Mouse (Mus musculus) cerebellum, adult 2 months (tissue): ENCODE measurements at regions not wholly inside any gene's neighbourhood (a gene's known extent, or its start where the extent isn't known, plus 50 kb on each side); places are given as distances from the start of the nearest gene placed in this dataset.

Experiments
- CTCF ChIP-seq: fragments of 200-500 bp; IDR thresholded peaks from 2 replicates; pipeline ENCODE4 v1.5.1; 2011; ENCODE audit warnings: low read depth, mild to moderate bottlenecking, control low read depth, low read length, moderate library complexity, borderline replicate concordance; ENCODE audit not compliant: insufficient read depth
- POLR2A ChIP-seq: fragments of 200-500 bp; IDR thresholded peaks from 2 replicates; pipeline ENCODE4 v1.6.1; 2011; ENCODE audit warnings: low read length, control low read depth, borderline replicate concordance; ENCODE audit not compliant: insufficient read depth

DNA sequence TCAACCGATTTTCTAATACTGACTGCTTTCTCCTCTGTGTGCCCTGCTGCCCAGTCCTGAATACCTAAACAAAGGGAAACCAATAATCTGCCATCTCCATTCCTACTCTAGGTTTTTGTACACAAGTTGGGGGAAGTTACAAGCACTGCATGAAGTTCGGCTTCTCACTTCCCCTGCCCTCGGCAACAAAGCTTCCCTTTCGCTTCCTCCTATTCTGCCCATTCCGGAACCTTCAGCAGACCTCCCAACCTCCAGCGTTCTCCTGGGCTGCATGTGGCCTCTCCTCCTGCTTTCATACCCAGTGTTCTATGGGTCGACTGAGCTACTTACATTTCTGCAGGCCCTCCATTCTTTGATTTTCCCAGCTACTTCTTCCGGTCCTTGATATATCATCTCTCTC lies 180.3 kb downstream of the Ibtk start:
- TF ChIP-seq POLR2A (no peak), CTCF (no peak)
